Mouse (Mus musculus) MEL (cell line): ENCODE measurements at regions not wholly inside any gene's neighbourhood (a gene's known extent, or its start where the extent isn't known, plus 50 kb on each side); places are given as distances from the start of the nearest gene placed in this dataset.
"Not testable (repeated sequence)": the region's sequence is repeated elsewhere in the genome, so short reads cannot be mapped to it uniquely, and the experiment has no call there.

Experiments
- CHD2 ChIP-seq: IDR thresholded peaks from 2 replicates; pipeline ENCODE4 v1.6.1; 2011; ENCODE audit warnings: low read length, improper control_type of control experiment
- CTCF ChIP-seq, 3 experiments: IDR thresholded peaks in 2 of 3; conservative IDR thresholded peaks in 1 of 3; 2 replicates each; pipeline ENCODE4 v1.5.1; 2011 to 2012; ENCODE audit warnings: low read length in 3 of 3, low read depth in 2 of 3, mild to moderate bottlenecking in 2 of 3, improper control_type of control experiment in 1 of 3, inconsistent platforms in 1 of 3, mixed read lengths in 1 of 3, moderate library complexity in 1 of 3; ENCODE audit not compliant: control insufficient read depth in 1 of 3, insufficient read depth in 1 of 3, poor library complexity in 1 of 3, severe bottlenecking in 1 of 3
- GATA1 ChIP-seq: IDR thresholded peaks from 2 replicates; pipeline ENCODE4 v1.6.1; 2011; ENCODE audit warnings: low read depth, low read length, improper control_type of control experiment
- MAX ChIP-seq: IDR thresholded peaks from 2 replicates; pipeline ENCODE4 v1.6.1; 2011; ENCODE audit warnings: low read length, improper control_type of control experiment
- MAZ ChIP-seq: IDR thresholded peaks from 2 replicates; pipeline ENCODE4 v1.6.1; 2012; ENCODE audit warnings: low read depth, mild to moderate bottlenecking, inconsistent platforms, low read length, improper control_type of control experiment
- NELFE ChIP-seq: IDR thresholded peaks from 2 replicates; pipeline ENCODE4 v1.6.1; 2011; ENCODE audit warnings: low read depth, low read length, improper control_type of control experiment
- POLR2A ChIP-seq, 2 experiments: IDR thresholded peaks; 2 replicates each; pipeline ENCODE4 v1.6.1; 2011 to 2012; ENCODE audit warnings: low read length in 2 of 2, mild to moderate bottlenecking in 2 of 2, control low read depth in 1 of 2, improper control_type of control experiment in 1 of 2, low read depth in 1 of 2, moderate library complexity in 1 of 2; ENCODE audit not compliant: control insufficient read depth in 1 of 2, insufficient read depth in 1 of 2, poor library complexity in 1 of 2
- TBP ChIP-seq: IDR thresholded peaks from 2 replicates; pipeline ENCODE4 v1.8.0; 2011; ENCODE audit warnings: low read depth, low read length, improper control_type of control experiment
- USF1 ChIP-seq: IDR thresholded peaks from 2 replicates; pipeline ENCODE4 v1.6.1; 2014; ENCODE audit warnings: low read depth, mild to moderate bottlenecking, inconsistent platforms, low read length, improper control_type of control experiment, moderate library complexity
- USF2 ChIP-seq, 2 experiments: IDR thresholded peaks; 2 replicates each; pipeline ENCODE4 v1.6.1; 2011 to 2012; ENCODE audit warnings: improper control_type of control experiment in 2 of 2, low read length in 2 of 2, borderline replicate concordance in 1 of 2, inconsistent platforms in 1 of 2, low read depth in 1 of 2, mild to moderate bottlenecking in 1 of 2; ENCODE audit not compliant: insufficient read depth in 1 of 2
- ZKSCAN1 ChIP-seq: IDR thresholded peaks from 2 replicates; pipeline ENCODE4 v1.6.1; 2012; ENCODE audit warnings: low read depth, mild to moderate bottlenecking, inconsistent platforms, low read length, improper control_type of control experiment, moderate library complexity
- ZMIZ1 ChIP-seq: IDR thresholded peaks from 2 replicates; pipeline ENCODE4 v1.6.1; 2012; ENCODE audit warnings: low read depth, mild to moderate bottlenecking, inconsistent platforms, low read length, improper control_type of control experiment, moderate library complexity

DNA sequence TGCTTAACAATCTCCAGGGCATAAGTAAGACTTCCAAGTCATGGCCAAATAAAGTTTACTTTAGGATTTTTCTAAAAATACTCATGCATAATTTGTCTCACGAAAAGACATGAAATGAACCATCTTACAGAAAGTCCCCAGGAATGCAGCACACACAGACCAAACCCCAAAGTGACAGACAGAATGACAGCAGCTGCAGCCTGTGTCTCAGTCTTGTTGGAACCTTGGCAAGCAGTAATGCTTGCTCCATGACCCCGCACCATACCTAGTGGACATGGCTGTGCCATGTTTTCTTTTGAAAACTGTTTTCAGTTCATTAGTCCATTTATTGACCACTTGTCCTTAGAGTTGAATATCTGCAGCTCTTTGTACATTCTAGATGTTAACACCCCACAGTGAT lies 191.1 kb downstream of the Gm906 start:
- TF ChIP-seq ZMIZ1; NELFE; CTCF (IDR thresholded peaks at IDR 0.05 in 2 of 3, conservative IDR thresholded peaks at IDR 0.05 in 1 of 3; ENCODE audit: control insufficient read depth in 1 of 3, insufficient read depth in 1 of 3, low read depth in 2 of 3, low read length in 3 of 3, poor library complexity in 1 of 3, severe bottlenecking in 1 of 3); GATA1; POLR2A (IDR thresholded peaks at IDR 0.05; ENCODE audit: control insufficient read depth in 1 of 2, insufficient read depth in 1 of 2, low read depth in 1 of 2, low read length in 2 of 2, poor library complexity in 1 of 2); USF1; MAX; ZKSCAN1; USF2 (IDR thresholded peaks at IDR 0.05; ENCODE audit: borderline replicate concordance in 1 of 2, insufficient read depth in 1 of 2, low read depth in 1 of 2, low read length in 2 of 2); CHD2; MAZ; TBP: not testable (repeated sequence)
